Mouse (Mus musculus) kidney, embryonic 16.5 days (tissue): ENCODE measurements around the gene Macrod1. TPM values are rescaled to one million over a fixed set of nuclear protein-coding genes. Genes with fewer than 3 reads are reported as not detected.

Source experiments
- ATAC-seq: fragments of 200-750 bp; cut with Nextera tagmentation; 2 replicates; pipeline ENCODE4 v1.8.0; 2017; ENCODE audit warnings: moderate TSS enrichment; ENCODE audit not compliant: low FRiP score, low TSS enrichment
- H3K27ac ChIP-seq: fragments of 300-500 bp; sonication (generic); 2 replicates; pipeline ENCODE4 v1.5.1; 2014; ENCODE audit warnings: low read length
- H3K27me3 ChIP-seq: fragments of 300-500 bp; sonication (generic); 2 replicates; pipeline ENCODE4 v1.6.1; 2014; ENCODE audit warnings: low read length, control low read depth, mixed read lengths; ENCODE audit not compliant: insufficient read depth
- H3K36me3 ChIP-seq: fragments of 300-500 bp; sonication (generic); 2 replicates; pipeline ENCODE4 v1.6.1; 2014; ENCODE audit warnings: low read length, control low read depth, mixed read lengths; ENCODE audit not compliant: insufficient read depth
- H3K4me1 ChIP-seq: fragments of 300-500 bp; sonication (generic); 2 replicates; pipeline ENCODE4 v1.6.1; 2014; ENCODE audit warnings: low read length, control low read depth, mixed read lengths; ENCODE audit not compliant: insufficient read depth
- H3K4me2 ChIP-seq: fragments of 300-500 bp; sonication (generic); replicated peaks from 2 replicates; pipeline ENCODE4 v1.6.1; 2014; ENCODE audit warnings: low read depth, low read length
- H3K4me3 ChIP-seq: fragments of 300-500 bp; sonication (generic); 2 replicates; pipeline ENCODE4 v1.5.1; 2014; ENCODE audit warnings: mild to moderate bottlenecking, low read length
- H3K9ac ChIP-seq: fragments of 300-500 bp; sonication (generic); replicated peaks from 2 replicates; pipeline ENCODE4 v1.6.1; 2014; ENCODE audit warnings: low read length
- H3K9me3 ChIP-seq: fragments of 300-500 bp; sonication (generic); 2 replicates; pipeline ENCODE4 v1.6.1; 2016; ENCODE audit warnings: low read length, control low read depth
- WGBS: fragments of 180-500 bp; shearing (Covaris S2); extraction: QIAGEN DNeasy Blood & Tissue Kit; methylation state at CpG from one replicate; pipeline ENCODE4 v1.1.7; 2014; 5-methylcytosine and 5-hydroxymethylcytosine counted together
- polyA plus RNA-seq: library from polyadenylated mRNA; unstranded; fragments of >200 nt; fragmentation: Nextera tagmentation; extraction: Ambion mirVana; gene quantifications from 2 replicates; pipeline ENCODE4 v1.2.1, GENCODE M21; 2015

The Macrod1 gene
- polyA plus RNA-seq, 1 experiment from 2014 or later: 16.4 TPM

DNA sequence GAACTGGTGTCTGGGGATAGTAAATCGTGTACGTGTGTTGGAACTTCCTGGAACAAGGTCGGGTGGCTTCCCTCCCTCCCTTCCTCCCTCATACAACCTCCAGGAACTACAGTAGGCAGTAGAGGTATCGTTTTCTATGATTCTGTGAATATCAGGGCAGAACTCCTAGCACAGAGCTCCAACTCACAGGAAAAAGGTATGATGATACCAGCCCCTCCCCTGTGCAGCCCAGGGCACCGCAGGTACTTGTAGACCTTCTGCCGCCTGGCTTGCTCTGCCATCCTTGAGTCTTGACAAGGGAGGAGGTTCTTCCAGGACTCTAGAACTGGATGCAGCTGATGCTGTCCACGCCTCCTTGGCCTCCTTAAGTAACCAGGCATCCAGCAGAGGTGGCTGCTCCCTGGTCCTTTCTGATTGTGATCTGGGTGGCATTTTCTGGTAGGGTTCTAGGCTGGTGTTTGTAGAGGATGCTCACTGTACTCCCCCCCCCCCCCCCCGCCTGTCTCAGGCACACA lies 10.3 kb downstream of the Macrod1 start:
- 0 out of 2 replicates have a peak, but pooled peaks cover 10% of the 10 kb centered on the region for H3K27me3 ChIP-seq
- ATAC-seq: no peak
- no peak overlapping the region for H3K4me3 ChIP-seq
- H3K9me3 ChIP-seq: no peaks in the 10 kb centered on the region
- H3K9ac ChIP-seq: no peak overlapping the region
- 0 out of 2 replicates have a peak overlapping the region, but pooled peaks have one; percentile 40 for H3K27ac ChIP-seq
- no peaks in the 10 kb centered on the region for H3K36me3 ChIP-seq
- H3K4me2 ChIP-seq: peak overlapping the region; percentile 17; the same call in 1 of the 2 replicates
- peaks cover 57% of the 10 kb centered on the region for H3K4me1 ChIP-seq
- WGBS: 26% methylated on average over 8 of the region's 8 CpGs

DNA sequence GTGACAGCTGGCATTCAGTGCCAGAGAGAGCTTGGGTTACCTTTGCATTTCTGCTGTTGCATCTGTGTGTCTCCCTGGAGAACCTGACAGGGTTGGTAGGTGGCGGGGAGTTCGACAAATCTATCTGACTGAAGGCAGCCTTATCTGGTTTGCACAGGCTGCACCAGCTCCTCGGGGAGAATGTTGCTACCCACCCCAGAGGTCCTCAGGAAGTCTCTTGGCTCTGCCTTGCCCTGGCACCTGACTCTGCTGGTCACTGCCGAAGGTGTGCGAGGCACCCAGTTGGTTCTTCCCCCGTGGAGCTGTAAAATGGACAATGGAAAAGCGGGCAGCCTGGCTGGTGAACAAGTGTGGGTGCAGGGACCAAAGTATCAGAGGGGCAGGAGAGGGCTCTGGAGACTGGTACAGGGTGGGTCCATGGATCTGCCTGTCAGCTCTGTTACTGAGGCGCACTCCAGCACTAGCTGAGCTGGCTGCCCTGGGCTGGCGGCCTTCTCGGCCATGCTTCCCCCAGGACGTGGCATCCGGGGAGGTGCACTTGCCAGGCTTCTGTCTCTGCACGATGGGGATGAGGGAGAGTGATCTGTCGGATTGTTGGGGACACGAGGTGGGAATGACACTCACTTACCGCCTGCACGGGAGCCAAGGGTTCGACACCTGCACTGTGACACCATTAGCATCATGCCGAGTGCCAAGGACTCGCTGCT lies 10.9 kb downstream of the Macrod1 start:
- no peak for ATAC-seq
- Histone ChIP-seq H3K4me1 (peaks cover 63% of the 10 kb centered on the region), H3K27ac (no peak overlapping the region)

DNA sequence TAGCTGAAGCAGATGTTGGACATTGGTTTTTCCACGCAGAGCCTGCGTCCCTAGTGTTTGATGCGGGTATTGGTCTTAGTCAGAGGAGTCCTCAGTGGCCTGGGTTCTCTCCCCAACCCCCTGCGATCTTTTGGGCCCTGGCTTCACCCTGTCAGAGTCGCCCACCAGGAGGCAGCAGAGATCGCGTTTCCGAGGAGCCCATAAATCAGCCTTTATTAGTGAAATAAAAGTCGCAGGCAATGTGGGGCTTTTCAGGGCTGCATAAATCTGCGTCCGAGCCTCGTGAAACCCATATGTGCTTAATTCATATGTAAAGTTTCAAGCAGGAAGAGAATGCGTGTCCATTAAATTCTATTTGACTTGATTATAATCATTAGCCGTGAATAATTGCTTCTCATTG lies 11.5 kb downstream of the Macrod1 start:
- no peaks in the 10 kb centered on the region for H3K36me3 ChIP-seq
- 0 out of 2 replicates have a peak, but pooled peaks cover 10% of the 10 kb centered on the region for H3K27me3 ChIP-seq
- no peak for ATAC-seq
- no peak overlapping the region for H3K9ac ChIP-seq
- no peak overlapping the region for H3K4me2 ChIP-seq
- 2% methylated on average over 14 of the region's 14 CpGs for WGBS
- H3K9me3 ChIP-seq: no peaks in the 10 kb centered on the region
- H3K27ac ChIP-seq: no peak overlapping the region
- no peak overlapping the region for H3K4me3 ChIP-seq
- H3K4me1 ChIP-seq: peaks cover 70% of the 10 kb centered on the region

More for the DNA sequence above, 10.9 kb downstream of the Macrod1 start:
- Histone ChIP-seq H3K4me3 (no peak overlapping the region), H3K27me3 (0 out of 2 replicates have a peak, but pooled peaks cover 10% of the 10 kb centered on the region), H3K4me2 (no peak overlapping the region), H3K36me3 (no peaks in the 10 kb centered on the region), H3K9me3 (no peaks in the 10 kb centered on the region), H3K9ac (peak overlapping the region; percentile 17; the same call in 1 of the 2 replicates)
- WGBS: 46% methylated on average over 20 of the region's 20 CpGs

DNA sequence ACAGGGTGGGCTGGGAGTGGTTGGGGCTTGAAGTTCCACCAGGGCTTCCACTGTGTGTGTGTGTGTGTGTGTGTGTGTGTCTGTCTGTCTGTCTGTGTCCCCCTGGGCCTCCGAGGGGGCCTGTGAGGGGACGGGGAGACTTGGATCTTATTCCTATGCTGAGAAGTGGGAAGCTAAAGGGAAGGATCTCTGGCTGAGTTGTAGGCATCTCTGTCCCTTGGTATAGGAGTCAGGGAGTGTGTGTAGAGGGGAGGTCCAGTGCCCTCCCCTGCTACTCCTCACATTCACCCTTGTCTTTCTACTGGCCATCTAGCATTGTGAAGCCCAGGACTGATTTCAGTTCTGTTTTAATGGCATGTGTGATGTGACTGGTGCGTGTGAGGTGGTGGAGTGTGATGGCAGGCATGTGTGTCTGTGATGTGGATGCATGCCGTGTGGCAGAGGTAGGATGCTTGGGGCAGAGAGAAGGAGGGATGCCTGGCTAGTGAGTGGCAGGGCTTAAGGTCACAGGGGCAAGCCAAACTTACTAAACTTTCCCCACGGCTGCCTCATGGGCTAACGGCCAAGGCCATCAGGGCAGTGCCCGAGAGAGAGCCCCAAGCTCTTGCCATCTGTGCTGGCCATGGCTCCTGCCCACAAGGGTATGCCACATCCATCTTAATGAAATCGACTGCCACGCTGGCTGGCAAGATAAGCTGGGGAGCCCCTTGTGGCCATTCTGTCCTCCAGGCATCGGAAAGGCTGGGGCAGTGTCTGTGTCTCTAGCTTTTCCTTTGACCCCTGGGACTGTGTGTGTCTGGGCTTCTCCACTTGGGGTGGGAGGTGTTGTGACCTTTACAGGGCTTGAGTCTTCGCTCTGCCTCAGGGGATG lies 12.3 kb downstream of the Macrod1 start:
- 0 out of 2 replicates have a peak, but pooled peaks cover 10% of the 10 kb centered on the region for H3K27me3 ChIP-seq
- peaks cover 70% of the 10 kb centered on the region for H3K4me1 ChIP-seq
- no peaks in the 10 kb centered on the region for H3K9me3 ChIP-seq
- no peaks in the 10 kb centered on the region for H3K36me3 ChIP-seq
- no peak overlapping the region for H3K4me3 ChIP-seq
- 39% methylated on average over 11 of the region's 11 CpGs for WGBS
- H3K27ac ChIP-seq: peak overlapping the region; percentile 51; the same call in 1 of the 2 replicates
- H3K9ac ChIP-seq: peak overlapping the region; percentile 43; the same call in 1 of the 2 replicates
- H3K4me2 ChIP-seq: no peak overlapping the region
- ATAC-seq: no peak

DNA sequence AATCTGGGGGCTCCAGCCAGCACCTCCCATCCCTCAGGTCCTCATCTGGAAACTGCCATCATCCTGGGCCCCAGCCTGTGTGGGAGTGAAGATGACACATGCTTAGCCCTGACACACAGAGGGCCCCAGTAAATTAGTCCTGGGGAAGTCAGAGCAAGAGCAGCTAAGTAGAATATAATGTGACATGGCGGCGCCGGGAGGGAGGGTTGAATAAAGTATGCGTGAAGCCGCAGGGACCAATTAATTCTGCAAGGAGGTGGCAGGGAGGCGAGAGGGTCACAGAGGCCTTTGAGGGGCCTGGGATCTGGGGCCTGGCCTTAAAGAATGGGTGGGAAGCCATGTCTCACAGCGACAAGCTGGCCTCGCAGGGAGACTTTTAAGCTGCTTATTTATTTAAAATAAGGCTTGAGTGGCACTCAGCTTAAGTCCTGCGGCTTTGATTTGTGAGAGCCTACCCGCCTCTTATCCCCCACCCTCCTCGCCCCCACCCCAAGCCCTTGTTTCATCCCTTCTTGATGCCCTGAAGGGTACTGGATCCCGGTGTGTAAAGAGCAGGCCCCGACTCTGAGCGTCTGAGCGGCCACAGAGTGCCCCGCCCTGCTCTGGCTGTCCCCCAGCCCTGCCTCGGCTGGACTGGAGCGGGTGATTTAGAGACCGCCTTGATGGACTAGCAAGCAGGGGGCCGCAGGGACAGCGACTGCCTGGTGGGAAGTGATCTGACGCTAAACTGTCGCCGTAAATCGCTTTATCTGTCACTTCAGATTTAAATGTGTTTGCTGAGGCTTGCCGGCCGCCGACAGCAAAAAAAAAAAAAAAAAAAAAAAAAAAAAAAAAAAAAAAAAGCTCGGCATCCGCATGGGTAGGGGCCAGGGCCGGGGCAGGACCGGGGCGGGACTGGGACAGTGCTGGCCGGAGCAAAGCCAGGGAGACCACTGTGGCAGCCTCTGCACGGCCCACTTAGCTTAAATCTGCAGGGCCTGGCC lies 13.5 kb downstream of the Macrod1 start:
- Histone ChIP-seq H3K9me3 (no peaks in the 10 kb centered on the region), H3K27me3 (0 out of 2 replicates have a peak, but pooled peaks cover 10% of the 10 kb centered on the region), H3K36me3 (no peaks in the 10 kb centered on the region), H3K4me3 (no peak overlapping the region), H3K4me1 (peaks cover 70% of the 10 kb centered on the region), H3K4me2 (peak overlapping the region; percentile 45), H3K27ac (peak overlapping the region; percentile 51), H3K9ac (peak overlapping the region; percentile 43; the same call in 1 of the 2 replicates)
- WGBS: 6% methylated on average over 29 of the region's 35 CpGs
- peak; percentile 69 for ATAC-seq

DNA sequence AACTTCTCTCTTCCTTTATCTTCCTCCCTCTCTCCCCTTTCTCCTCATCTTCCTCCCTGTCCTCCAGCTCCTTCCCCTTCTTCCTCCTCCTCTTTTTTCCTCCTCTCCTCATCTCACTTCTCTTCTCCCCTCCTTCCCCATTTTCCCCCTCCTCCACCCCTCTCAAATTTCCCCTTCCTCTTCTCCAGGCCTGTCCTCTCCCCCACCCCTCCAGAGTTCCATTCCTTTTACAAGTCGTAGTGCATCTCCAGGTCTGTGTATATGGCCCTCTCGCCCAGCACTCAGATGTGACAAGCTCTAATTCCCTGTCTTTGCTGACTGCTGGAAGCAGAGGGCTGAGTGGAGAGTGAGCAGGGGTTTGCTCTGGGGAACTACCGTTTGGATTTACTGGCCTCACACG lies 14.2 kb downstream of the Macrod1 start:
- WGBS: 19% methylated on average over 4 of the region's 4 CpGs
- Histone ChIP-seq H3K4me2 (peak overlapping the region; percentile 45), H3K9me3 (no peaks in the 10 kb centered on the region), H3K27ac (peak overlapping the region; percentile 51; the same call in 1 of the 2 replicates), H3K27me3 (0 out of 2 replicates have a peak, but pooled peaks cover 8% of the 10 kb centered on the region), H3K9ac (0 out of 2 replicates have a peak overlapping the region, but pooled peaks have one; percentile 32), H3K4me3 (no peak overlapping the region), H3K36me3 (no peaks in the 10 kb centered on the region), H3K4me1 (peaks cover 70% of the 10 kb centered on the region)
- ATAC-seq: no peak

DNA sequence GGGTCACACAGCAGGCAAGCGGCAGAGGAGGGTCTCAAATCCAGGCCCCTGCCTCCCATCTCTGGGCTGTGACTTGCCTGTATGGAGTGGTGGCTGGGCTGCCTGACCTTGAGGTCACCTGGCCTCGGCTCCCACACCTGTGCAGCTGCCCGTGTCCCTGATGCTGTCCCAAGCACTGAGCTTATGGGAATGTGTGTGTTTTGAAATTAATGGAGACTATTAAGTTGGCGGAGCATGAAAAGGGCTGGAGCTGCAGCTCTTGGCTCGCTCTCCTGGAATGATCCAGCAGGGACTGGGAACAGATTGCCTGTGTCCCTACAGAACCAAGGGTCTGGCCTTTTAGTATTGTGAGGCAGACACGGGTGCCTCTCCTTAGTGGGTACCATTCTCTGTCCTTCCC lies 15.6 kb downstream of the Macrod1 start:
- Histone ChIP-seq H3K4me1 (peaks cover 59% of the 10 kb centered on the region), H3K4me3 (no peak overlapping the region), H3K9ac (no peak overlapping the region), H3K27ac (peak overlapping the region; percentile 63), H3K9me3 (no peaks in the 10 kb centered on the region), H3K27me3 (0 out of 2 replicates have a peak, but pooled peaks cover 7% of the 10 kb centered on the region), H3K4me2 (no peak overlapping the region), H3K36me3 (no peaks in the 10 kb centered on the region)
- ATAC-seq: peak; percentile 37; the same call in 1 of the 2 replicates
- WGBS: 20% methylated on average over 6 of the region's 6 CpGs

DNA sequence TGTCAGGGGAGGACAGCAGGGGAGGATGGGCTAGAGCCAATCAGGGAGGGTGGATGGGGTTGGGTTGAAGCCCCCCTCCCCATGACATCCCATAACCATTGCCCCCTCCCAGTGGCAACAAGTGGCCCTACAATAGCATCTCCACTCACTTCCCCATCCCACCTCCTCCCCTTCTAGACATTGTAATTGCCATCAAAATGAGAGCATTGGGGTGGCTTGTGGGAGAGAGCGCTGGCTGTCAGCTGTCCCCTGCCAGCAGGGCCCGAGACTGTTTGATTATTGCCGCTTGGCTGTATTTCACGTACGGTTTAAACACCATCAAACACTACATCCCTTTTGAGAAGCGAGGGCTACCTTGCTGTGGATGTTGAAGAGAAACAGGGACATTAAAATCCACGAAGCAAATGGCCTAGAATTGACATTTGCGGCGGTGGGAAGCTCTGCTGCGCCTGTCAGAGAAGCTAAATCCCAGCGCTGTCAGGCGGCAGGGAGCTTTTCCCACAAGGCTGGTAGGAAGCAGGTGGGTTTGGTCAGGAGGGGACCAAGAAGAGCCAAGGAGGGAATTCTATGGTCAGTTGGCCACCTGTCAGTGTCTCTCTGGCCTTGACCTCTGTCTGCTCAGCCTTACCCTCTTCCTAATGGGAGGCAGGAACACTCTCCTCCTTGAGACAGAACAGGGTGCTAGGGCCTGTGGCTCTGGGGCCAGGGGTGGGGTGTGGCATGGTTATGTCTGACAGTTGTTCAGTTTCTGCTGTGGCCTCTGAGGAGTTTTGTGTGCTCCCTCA lies 17.6 kb downstream of the Macrod1 start:
- Histone ChIP-seq H3K36me3 (no peaks in the 10 kb centered on the region), H3K9ac (no peak overlapping the region), H3K4me3 (no peak overlapping the region), H3K4me2 (no peak overlapping the region), H3K27me3 (no peaks in the 10 kb centered on the region), H3K9me3 (no peaks in the 10 kb centered on the region), H3K4me1 (peaks cover 55% of the 10 kb centered on the region), H3K27ac (no peak overlapping the region)
- 39% methylated on average over 12 of the region's 12 CpGs for WGBS
- no peak for ATAC-seq
